Mouse (Mus musculus) megakaryocyte, embryonic 14.5 days (primary cell): ENCODE measurements at regions not wholly inside any gene's neighbourhood (a gene's known extent, or its start where the extent isn't known, plus 50 kb on each side); places are given as distances from the start of the nearest gene placed in this dataset.

Source experiments
- FLI1 ChIP-seq: IDR thresholded peaks from 2 replicates; pipeline ENCODE4 v1.6.1; 2012; ENCODE audit warnings: low read length, inconsistent platforms, mixed read lengths
- GATA1 ChIP-seq: IDR thresholded peaks from 3 replicates; pipeline ENCODE4 v1.6.1; 2012; ENCODE audit warnings: mixed read lengths, low read length, inconsistent platforms, borderline replicate concordance

GRCm38 (mm10) chr3:136996381-136996895 lies 326.5 kb downstream of the Ppp3ca start:
- TF ChIP-seq FLI1, result no peak
- TF ChIP-seq GATA1, result no peak
